Mouse (Mus musculus): ENCODE results near the gene Cfap298.

Gene Cfap298

DNA sequence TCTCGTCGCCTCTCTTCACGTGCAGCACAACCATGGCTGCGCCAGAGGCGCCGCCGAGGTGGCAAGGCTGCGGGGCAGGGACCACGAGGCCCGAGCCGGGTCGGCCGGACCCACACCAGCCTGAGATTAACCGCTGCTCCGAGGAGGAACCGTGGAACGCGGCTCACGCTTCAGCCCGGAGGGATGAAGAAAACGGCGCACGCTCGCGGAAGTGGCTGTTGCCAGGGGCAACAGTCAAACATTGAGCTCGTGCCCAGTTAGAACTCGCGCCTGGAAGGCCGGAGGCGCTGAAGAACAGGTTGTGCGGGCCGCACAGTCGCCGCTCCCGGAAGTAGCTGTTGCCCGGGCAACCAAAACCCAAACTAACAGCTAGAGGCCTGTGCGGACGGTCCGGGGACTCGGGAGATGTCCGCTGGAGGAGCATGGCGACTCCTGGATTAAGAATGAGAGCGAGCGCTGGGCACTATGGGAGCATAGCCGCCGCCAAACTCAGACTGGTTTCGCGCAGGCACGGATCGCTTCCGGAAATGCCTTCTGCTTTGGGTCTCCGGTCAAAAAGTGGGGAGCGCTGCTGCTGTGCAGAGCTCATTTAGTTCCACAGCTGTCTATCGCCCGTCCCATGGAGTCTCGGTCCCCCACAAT, at the start of gene Cfap298:
Gene Cfap298 (minus strand): TSS at position 428 of the 642 bp plus-strand sequence.
- DNase-seq (ENCODE audit: low spot score) = peak; percentile 94

DNA sequence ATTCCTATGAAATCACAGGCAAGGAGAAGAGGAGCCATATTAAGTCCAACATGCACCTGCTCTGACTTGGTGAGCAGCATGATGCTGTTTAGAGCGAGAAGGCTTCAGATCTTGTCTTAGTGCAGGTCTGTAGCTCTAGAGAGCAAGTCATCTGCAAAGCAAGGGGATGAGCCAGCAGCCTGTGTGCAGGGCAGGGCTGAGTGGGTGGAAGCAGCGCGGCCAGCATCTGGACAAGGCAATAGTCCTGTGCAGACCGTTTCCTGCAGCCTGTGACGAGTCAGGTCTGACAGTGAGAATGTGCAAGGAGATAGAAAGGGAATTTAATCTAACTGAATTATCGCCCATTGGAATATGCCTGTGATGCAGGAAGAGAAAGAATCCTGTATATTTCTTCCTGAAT, 36.1 kb upstream of the Cfap298 start:
- no peak for DNase-seq (ENCODE audit: low spot score)

DNA sequence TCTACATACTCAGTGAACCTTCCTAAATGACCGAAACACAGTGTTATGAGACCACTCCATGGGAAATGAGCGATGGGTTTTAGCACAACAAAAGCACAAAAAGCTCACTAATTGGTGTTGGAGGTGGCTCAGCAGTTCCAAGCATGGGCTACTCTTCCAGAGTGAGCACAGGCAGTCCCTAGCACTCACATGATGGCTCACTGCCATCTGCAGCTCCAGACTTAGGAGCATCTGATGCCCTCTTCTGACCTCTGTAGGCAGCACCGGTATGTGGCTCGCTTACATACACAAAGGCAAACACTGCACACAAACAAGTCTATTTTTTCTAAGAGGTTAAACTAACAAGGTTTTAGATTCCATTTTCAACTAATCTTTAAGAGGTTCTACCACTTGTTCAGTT, 31.3 kb upstream of the Cfap298 start:
- DNase-seq (ENCODE audit: low spot score) = no peak

DNA sequence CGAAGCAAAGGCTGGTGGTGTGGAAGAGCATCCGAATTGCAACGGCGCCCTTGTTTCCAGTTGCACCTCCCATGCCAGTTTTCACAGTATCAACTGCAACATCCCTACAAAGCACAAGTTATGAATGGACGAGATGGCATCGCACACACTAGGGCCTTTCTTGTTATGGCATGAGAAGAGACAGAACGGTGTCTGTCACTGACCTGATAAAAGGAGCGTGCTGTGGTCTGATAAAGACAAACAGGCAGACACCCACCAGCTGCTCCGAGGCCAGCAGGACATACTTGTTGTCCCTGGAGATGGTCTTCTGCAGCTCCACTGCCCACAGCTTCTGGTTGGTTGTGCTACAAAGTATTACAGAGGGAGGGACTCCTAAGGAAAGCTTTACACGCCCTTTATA, 29.4 kb upstream of the Cfap298 start:
- no peak for DNase-seq (ENCODE audit: low spot score)

DNA sequence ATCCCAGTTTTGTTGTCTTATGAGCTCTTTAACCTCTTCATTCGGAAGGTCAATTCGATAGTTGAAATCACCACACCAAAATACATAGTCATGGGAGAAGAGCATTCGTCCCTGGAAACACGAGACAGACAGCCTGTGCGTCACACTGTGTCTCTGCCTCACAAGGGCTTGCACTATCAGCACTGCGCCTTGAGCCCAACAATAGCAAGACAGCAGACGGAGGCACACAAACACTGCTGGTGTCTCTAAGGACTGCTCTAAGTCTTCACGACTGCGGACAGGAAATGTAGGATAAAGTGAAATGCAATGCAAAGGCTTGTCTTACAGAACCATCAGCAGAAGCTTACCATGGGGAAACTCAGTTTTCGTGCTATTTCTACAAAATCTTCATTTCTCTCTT, 29.0 kb upstream of the Cfap298 start:
- DNase-seq (ENCODE audit: low spot score) = no peak

DNA sequence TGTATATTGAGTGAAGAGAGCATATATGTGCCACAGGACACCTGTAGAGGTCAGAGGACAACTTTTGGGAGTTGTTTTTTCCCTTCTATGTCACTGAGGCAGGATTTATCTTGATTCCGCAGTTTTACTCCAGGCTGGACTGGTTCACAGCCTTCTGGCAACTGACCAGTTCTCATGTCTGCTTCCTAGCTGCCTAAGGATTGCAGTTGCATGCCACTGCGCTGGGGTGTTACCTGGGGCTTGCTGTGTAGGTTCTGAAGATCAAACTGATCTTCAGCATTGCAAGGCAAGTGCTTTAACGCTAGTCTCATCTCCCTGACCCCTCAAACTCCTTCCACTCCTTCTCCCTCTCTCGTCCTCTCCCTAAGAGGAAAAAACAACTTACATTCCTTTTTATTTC, 28.3 kb upstream of the Cfap298 start:
- no peak for DNase-seq (ENCODE audit: low spot score)

DNA sequence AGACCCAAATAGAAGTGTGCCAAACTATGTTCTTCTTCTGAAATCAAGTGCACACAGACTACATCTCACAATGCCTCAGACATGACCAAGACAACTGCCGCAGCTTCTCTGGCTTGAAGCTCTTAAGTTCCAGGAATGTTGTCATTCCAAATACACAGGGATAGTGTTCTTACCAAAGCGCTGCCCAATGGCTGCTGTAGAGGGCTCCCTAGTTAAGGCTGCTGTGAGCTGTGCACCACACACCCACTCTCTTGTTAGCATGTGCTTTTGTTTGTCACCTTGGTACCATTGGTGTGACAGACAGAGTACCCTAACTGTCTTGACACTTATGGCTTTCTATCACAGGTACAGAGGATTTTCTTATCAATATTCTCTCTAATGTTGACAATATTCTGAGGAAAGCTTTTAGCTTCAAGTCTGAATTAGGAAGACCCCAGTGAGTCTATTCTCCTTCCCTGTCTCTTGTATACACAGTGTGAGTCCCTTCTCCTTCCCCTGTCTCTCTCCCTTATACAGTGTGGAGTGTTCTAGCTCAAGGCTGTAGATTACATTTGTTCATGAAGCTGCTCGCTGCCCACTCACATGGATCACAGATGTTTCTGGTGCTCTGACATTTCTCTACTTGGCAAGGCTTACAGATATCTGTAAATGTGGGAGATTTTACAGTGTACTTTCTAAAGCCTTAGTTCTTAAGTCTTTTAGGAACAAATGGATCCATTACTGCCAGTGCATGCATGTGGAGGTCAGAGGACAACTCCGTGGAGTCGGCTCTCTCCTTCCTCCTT, 23.6 kb upstream of the Cfap298 start:
- no peak for DNase-seq (ENCODE audit: low spot score)

DNA sequence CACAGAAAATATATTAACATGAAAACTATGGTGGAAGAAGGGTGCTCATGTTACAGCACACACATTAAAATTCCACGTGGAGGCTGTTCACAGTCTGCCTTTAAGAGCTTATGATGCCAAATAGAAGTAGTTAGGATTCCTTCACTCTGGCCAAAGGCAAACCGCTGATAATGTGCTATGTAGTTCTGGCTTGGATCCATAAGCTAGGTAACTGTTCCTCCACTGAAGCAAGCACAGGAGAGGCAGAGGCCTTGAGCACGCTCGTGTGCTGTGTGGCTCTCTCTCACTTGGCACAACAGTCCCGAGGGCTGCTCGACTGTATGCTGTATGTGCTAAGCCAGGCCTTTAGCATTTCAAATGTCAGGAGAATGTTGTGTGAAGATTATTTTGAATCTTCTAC, 20.6 kb upstream of the Cfap298 start:
- no peak for DNase-seq (ENCODE audit: low spot score)

DNA sequence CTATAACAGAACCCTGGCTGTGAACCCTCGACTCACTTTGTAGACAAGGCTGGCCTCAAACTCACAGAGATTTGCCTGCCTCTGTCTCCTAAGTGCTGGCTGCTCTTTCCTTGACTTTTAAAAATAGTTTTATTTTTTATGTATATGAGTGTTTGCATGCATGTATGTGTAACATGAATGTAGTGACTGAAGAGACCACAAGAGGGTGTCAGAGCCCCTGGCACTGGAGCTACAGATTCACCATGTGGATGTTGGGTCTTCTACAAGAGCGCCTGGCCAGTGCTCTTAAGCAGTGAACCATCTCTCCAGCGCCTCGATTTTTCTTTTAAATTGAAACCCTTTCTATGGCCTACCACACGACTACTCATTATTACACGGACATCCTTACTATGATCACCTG, 18.9 kb upstream of the Cfap298 start:
- no peak for DNase-seq (ENCODE audit: low spot score)

DNA sequence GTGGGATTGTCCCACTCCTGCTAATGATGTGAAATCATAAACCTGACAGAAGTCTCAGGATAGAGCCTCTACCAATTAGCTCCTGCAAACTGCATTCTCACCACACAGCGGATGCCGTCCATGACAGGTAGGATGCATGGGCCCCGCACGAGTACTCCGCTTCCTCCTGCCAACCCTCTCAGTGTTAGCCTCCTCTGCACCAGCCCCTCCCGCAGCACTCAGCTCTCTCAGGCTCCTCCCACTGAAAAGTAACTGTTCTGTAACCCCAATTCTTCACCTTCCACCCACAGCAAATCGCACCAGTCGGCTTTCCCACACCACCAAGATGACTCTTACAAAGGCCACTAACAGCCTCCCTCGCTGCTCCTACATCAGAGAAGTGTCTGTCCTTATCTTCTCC, 18.2 kb upstream of the Cfap298 start:
- no peak for DNase-seq (ENCODE audit: low spot score)

DNA sequence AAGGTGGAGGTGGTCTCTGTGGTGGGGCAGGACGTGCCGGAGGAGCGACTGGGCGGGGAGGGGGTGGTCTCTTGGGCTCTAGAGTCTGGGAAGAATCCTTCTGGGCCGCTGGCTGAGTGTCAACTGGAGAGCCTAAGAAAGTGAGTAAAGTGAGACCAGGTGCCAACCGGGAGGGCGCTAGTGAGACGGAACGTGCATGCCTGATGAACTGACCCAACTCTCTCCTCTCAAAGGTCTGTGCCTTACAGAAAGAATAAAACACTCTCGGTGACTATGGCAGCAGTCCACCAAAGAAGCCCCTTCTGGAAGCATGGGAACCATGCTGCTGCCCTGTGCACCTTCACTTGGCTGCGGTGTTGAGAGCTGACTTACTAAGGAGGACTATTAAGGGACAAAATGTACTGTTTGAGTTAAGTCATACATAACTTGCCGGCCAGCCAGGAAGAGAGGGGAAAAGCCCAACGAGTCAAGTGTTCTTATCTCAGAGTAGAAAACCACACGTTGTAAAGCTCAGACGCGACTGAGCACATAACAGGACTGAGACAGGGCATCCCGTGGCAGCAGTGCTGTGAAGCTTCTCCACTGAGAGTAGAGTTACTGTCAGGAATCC, 15.5 kb upstream of the Cfap298 start:
- DNase-seq (ENCODE audit: low spot score) = no peak

DNA sequence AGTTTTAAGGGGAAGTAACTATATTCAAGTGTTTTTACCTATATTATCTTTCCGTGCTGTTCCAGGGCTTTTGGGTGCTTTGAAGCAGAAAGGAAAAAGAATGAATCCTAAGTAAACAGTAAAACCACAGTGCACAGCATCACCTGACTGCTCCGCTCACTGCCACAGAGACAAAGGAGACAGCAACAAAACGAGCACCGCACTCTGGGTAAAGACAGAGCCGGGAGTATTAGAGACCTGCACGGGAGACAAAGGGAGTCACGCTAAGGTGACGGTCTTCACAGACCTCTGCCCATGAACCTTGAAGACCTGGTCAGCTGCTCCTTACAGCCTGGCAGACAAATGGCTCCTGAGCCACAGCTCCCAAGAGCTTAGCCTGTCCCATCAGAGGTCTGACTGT, 12.1 kb upstream of the Cfap298 start:
- DNase-seq (ENCODE audit: low spot score) = no peak

DNA sequence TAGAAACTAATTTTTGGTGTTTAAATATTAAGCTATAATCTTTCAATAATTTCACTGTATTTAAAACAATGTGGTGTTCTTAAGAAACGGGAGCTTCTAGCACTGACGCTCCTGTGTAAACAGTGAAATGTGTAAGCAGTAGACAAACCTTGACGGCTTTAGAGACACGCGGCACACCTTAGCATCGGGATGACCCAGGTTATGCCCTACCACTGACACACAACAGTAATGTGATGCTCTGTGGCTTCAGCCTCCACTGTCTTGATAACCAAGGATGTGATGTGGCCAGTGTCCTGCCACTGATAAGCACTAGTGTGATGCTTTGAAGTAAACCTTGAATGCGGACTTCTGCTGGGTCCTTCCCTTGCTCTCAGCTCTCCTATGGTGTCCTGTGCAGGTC, 6.3 kb upstream of the Cfap298 start:
- DNase-seq (ENCODE audit: low spot score) = no peak

DNA sequence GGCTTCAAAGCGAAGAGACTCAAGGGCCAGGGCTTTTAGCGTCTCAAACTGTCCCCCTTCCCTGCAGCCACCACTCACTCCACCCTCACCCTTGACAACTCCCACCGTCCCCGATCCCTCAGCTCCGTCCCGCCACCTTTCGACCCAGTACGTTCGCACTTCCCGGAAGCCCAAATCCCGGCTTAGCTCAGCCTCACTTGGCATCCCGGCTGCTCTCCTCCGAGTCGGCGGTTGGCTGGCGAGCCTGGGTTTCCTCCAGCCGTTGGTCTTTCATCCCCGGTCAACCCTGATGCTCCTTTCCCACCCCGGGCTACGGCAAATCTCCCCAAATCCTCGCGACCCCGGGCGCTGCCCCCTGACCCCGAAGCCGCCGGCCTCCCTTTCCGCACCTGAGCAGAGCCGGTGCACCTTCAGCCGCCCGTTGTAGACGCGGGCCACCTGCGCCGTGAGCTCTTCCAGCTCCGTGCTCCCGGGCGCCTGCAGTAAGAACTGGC, 674 bp downstream of the Cfap298 start:
- peak; percentile 60 for DNase-seq (ENCODE audit: low spot score)

DNA sequence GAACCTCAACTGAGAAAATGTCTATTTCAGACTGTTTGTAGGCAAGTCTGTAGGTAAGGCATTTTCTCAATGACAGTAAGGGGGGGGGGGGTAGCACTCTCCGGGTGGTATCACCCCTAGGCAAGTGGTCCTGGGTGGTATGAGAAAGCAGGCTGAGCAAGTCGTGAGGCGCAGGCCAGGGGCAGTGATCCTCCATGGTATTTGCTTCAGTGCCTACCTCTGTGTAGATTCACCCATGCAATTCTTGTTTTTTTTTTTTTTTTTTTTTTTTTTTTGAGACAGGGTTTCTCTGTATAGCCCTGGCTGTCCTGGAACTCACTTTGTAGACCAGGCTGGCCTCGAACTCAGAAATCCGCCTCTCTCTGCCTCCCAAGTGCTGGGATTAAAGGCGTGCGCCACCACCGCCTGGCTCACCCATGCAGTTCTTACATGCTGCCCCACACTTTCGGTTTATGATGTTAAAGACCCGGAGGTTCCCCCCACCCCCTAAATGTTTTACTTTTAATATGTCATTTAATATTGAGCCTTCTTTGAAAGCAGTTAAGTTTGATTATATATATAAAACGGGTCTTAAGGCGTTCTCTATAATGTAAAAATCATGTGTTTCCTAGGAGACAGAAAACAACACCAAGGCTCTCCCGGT, 1.3 kb downstream of the Cfap298 start:
- no peak for DNase-seq (ENCODE audit: low spot score)

DNA sequence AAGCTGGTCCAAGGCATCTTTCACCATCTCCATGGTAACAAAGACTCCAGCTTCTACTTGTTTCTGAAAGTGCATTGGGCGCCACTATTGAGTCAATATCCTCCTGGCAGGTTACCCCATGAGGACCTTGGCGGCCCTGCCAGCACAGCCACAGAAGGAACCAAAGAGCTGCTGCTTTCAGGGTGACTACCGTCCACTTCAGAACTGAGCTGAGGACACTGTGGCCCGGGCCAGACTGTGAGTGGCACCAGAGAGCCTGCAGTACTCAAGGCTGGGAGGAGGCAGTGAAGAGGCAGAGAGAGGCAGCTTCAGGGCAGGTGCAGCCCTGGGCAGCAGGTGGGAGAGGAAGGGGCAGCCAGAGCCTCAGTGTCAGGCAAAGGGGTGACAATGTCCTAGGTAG, 7.5 kb downstream of the Cfap298 start:
- DNase-seq (ENCODE audit: low spot score) = no peak

DNA sequence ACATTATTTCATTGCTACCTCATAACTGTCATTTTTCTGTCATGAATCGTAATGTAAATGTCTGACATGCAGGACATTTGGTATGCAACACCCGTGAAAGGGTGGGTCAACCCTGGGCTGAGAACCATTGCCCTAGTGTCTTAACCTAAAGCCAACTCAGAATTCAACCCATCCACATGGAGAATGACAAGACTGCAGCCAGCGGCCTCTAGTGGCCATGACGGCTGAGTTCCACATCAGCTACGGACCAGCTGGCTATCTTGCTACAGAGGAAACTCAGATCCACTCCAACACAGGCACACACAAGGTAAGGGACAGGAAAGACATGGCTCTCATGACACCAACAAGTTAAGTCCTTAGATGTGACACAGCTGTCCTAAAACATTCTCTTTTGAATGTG, 9.5 kb downstream of the Cfap298 start:
- DNase-seq (ENCODE audit: low spot score) = peak; percentile 70

DNA sequence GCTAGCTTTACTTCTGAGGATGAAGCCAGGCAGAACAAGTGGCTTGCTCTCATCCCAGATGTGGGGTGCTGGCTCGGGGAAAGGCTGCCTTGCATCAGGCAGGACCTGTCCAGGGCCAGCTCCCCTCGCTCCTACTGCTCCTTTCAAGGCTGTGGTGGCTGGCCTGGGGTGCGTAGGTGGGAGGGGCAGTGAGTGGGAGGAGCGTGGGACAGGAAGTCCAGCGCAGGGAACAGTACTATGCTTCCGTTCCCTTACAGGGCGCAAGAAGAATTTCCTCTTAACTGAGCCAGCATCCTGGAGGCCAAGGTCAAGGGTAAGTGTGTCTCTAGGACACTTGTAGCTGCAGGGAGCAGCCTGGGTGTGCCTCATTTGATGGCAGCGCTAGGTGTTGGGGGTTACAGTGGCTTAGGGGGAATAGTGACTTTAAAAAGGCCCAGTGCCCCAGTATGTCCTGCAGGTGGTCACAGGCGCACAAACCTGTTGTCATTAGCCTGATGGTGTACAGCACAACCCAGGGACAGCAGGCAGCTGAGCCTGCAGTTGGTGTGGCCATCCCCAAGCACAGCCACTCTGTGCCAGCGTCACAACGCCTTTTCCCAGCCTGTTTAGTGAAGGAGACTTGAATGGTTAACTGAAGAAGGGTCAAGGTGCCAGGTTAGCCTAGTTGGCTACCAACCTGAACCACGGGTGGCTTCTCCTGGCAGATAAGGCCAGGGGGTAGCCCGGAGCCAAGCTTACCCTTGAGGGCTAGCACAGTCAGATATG, 10.1 kb downstream of the Cfap298 start:
- DNase-seq (ENCODE audit: low spot score) = no peak

DNA sequence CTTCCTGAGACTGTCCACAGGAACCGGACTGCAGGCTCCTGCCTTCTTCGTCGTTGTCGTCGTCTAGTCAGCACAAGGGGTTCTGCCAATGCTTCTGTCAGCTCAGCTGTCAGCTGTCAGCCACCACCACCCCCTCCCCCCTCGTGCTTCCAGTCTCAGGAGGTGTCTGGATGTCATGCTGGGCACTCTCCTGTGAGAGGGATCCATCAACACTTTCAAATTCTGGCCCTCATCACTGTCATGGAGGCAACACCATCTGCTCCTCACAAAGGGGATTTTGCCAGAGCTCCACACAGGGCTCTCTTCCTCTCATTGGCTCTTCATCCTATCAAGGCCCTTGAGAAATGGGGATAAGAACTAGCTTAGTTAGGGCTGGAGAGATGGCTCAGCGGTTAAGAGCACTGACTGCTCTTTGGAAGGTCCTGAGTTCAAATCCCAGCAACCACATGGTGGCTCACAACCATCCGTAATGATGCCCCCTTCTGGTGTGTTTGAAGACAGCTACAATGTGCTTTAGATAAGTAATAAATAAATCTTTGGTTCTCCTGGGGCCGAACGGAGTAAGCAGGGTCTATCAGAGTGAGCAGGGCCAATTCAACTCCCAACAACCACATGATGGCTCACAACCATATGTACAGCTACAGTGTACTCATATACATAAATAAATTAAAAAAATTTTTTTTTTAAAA, 13.3 kb downstream of the Cfap298 start:
- no peak for DNase-seq (ENCODE audit: low spot score)

DNA sequence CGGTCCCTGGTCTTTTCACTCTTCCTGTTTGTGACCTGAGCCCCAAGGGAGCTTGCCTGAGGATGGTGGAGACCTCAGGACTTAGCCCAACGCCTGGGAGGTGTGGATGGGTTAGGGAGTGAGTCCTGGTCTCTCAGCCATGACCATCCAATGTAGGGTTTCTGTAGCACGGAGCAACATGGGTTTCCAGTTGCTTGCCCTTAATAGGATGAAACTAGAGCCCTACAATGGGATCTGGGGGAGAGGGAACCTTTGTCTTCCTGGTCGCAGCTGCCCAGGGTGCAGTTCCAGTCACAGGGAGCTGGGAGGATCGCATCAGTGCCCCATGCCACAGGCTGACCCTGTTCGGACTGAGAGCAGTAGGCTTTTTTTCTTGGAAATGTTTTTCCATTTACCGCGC, 17.8 kb downstream of the Cfap298 start:
- no peak for DNase-seq (ENCODE audit: low spot score)

DNA sequence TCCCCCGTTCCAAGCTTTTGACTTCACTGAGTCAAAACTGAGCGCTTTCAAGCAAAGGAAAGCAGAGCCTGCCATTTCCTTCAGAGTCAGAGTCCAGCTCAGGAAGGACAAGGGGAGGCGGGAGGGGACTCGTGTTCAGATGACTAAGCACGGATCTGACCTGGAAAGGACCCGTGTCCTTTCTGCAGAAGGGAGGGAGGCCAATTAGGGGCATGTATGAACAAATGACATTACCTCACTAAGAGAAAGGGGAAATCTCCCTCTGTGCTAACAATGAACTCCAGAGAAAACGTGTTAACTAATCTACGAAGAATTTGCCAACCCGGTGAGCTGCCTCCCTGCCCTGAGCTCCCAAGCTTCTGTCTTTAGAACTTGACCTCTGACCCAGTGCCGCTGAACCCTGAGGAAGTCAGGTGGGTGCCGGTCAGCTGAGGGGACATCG, 18.9 kb downstream of the Cfap298 start:
- peak; percentile 46 for DNase-seq (ENCODE audit: low spot score)

Measured in urinary bladder, postnatal 14 days (tissue).